Mouse (Mus musculus) embryonic fibroblast, embryonic 13.5 days (primary cell): ENCODE results near the gene Pola1.

ENCODE experiments used
- CTCF ChIP-seq: IDR thresholded peaks from 2 replicates; pipeline ENCODE4 v1.5.1; 2011; ENCODE audit warnings: mild to moderate bottlenecking, control low read depth, low read length, moderate library complexity, borderline replicate concordance; ENCODE audit not compliant: insufficient read depth
- POLR2A ChIP-seq: IDR thresholded peaks from 2 replicates; pipeline ENCODE4 v1.6.1; 2011; ENCODE audit warnings: low read depth, mild to moderate bottlenecking, control low read depth, low read length, moderate library complexity

- no peak for TF ChIP-seq CTCF
- TF ChIP-seq POLR2A = no peak
Observed at GRCm38 (mm10) chrX:93580931-93581330, 51.0 kb downstream of the Pola1 start.
